ENCODE assay signal across 19 mouse cellular contexts in the genomic region with DNA sequence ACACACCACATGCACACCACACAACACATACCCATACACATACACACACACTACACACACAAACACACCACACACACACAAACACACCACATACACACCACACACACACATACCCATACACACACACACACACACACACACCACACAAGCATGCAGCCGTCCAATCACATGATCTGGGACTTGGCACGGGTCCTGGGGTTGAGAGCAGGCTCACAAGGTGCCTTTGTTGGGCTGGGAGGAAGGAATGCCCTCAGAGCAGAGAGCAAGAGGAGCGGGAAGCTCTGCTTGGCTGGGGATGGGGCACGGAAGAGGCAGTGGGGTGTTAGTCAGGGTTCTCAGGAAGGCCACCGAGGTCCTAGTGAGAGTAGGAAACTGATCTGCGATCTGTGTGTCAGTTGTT. TPM values are rescaled to one million over a fixed set of nuclear protein-coding genes. Genes with fewer than 3 reads are reported as not detected.
DNase-seq lines count a peak whose midpoint lies in the region; TF ChIP-seq lines count a peak whose summit lies in the region.
"Had no signal": no experiment of that assay in that cellular context is flagged by ENCODE, and none has a peak within 500 bp of the region (broad histone marks: within the 10 kb centered on the region; RNA-seq: fewer than 3 reads in every experiment).

No protein-coding gene starts in this region.

- TF ChIP-seq EP300 in MEL (IDR thresholded peaks at IDR 0.05; ENCODE audit: low read depth in 1 of 2, low read length in 2 of 2) = no peak

- no peak overlapping the region for H3K4me3 ChIP-seq in MEL (ENCODE audit: control insufficient read depth in 1 of 2, insufficient read depth in 1 of 2, low read depth in 2 of 2, low read length in 2 of 2)
- H3K4me3 ChIP-seq: gastrocnemius, adult 2 months; midbrain, embryonic 12.5 days had no signal

- no peak overlapping the region for H3K9ac ChIP-seq in MEL (ENCODE audit: control insufficient read depth, low read depth, low read length, poor library complexity, severe bottlenecking)
- H3K9ac ChIP-seq: midbrain, embryonic 12.5 days had no signal

- DNase-seq in heart, postnatal 4 days = peak; percentile 70
- no peak for DNase-seq in heart, adult 11 months
- DNase-seq in layer of hippocampus, adult 9-11 months = peak; percentile 78
- DNase-seq in layer of hippocampus, postnatal 25 days (ENCODE audit: extremely low spot score in 1 of 2, low spot score in 1 of 2) = no peak
- DNase-seq in MEL (ENCODE audit: low read depth, low spot score) (no peak), NIH3T3 (ENCODE audit: low read depth) (peak; percentile 77)
- DNase-seq in c-Kit-positive CD71-positive TER-119-positive erythroid progenitor cells, embryonic 14.5 days (ENCODE audit: low spot score) = no peak
- DNase-seq: adrenal gland, postnatal 25 days; gastrocnemius, adult 2 months; liver; lung, adult 18-20 months; right cerebral cortex, postnatal 14 days; thymus, adult 18-20 months had no signal

- H3K79me2 ChIP-seq in MEL (ENCODE audit: control insufficient read depth, insufficient read depth, low read length, poor library complexity) = no peaks in the 10 kb centered on the region

- no peak for TF ChIP-seq POLR2A in MEL (IDR thresholded peaks at IDR 0.05; ENCODE audit: control insufficient read depth in 1 of 2, insufficient read depth in 1 of 2, low read depth in 1 of 2, low read length in 2 of 2, poor library complexity in 1 of 2)

- H3K36me3 ChIP-seq in MEL (ENCODE audit: control insufficient read depth in 1 of 2, insufficient read depth in 2 of 2, low read length in 2 of 2) = peaks cover 0 to 4% of the 10 kb centered on the region in 2 experiments; a peak in 2 of 4 replicates
- H3K36me3 ChIP-seq: midbrain, embryonic 12.5 days had no signal

- no peaks in the 10 kb centered on the region for H3K9me3 ChIP-seq in MEL (replicated peaks; ENCODE audit: insufficient read depth, low read length)
- H3K9me3 ChIP-seq: midbrain, embryonic 12.5 days had no signal

- H3K27me3 ChIP-seq in MEL (ENCODE audit: control insufficient read depth in 1 of 2, insufficient read depth in 2 of 2, low read length in 2 of 2) = no peaks in the 10 kb centered on the region

- H3K4me1 ChIP-seq in MEL (ENCODE audit: control insufficient read depth in 1 of 2, insufficient read depth in 2 of 2, low read length in 2 of 2) = peaks cover 0 to 11% of the 10 kb centered on the region in 2 experiments; a peak in 2 of 4 replicates

- H3K27ac ChIP-seq in MEL (ENCODE audit: control insufficient read depth, low read depth, low read length) = no peak overlapping the region
- H3K27ac ChIP-seq: gastrocnemius, adult 2 months; macrophage; midbrain, embryonic 12.5 days had no signal

- no peak for TF ChIP-seq CTCF in MEL (IDR thresholded peaks at IDR 0.05 in 2 of 3, conservative IDR thresholded peaks at IDR 0.05 in 1 of 3; ENCODE audit: control insufficient read depth in 1 of 3, insufficient read depth in 1 of 3, low read depth in 2 of 3, low read length in 3 of 3, poor library complexity in 1 of 3, severe bottlenecking in 1 of 3)

- no peak for TF ChIP-seq RAD21 in MEL (IDR thresholded peaks at IDR 0.05; ENCODE audit: low read depth, low read length)

TF ChIP-seq in MEL, 35 proteins besides CTCF, POLR2A, EP300 and RAD21:
- no peak for TF ChIP-seq ZC3H11A (IDR thresholded peaks at IDR 0.05; ENCODE audit: low read depth, low read length)
- TF ChIP-seq USF1 (IDR thresholded peaks at IDR 0.05; ENCODE audit: low read depth, low read length) = peak; percentile 24; the same call in 1 of the 2 replicates

RNA-seq across cellular contexts. Expression of gene Gng7, which starts 3.9 kb away (rescaled TPM):
- total RNA-seq in heart, postnatal 4 days (2021) = under 1 TPM; 0.38 to 0.47 TPM
- total RNA-seq in layer of hippocampus, postnatal 25 days (2021) = 100 to 1,000 TPM; 180 to 184 TPM
- total RNA-seq in MEL (2012; rRNA removed) = 0.92 and 1.3 TPM in 2 replicates
- polyA plus RNA-seq in MEL (2012; ENCODE audit: insufficient read depth in 1 of 2, insufficient read length in 2 of 2, low read depth in 1 of 2, low replicate concordance in 2 of 2, missing spikeins in 1 of 2) = 1 to 10 TPM in 1 of 2 experiments, not detected in 1; 6.2 TPM
- polyA plus RNA-seq: activated CD4-positive, CD25-positive, alpha-beta regulatory T cell, adult 4 months; inflammation-experienced regulatory T-cells, adult 6 months had no signal

RNA-seq across cellular contexts. Expression of gene Diras1, which starts 14.6 kb away (rescaled TPM):
- total RNA-seq in heart, postnatal 4 days (2021) = not detected
- 100 to 1,000 TPM in 1 of 2 experiments, 10 to 100 TPM in 1; 98.7 to 103 TPM for total RNA-seq in layer of hippocampus, postnatal 25 days (2021)
- total RNA-seq in MEL (2012; rRNA removed) = not detected in 2 replicates
- polyA plus RNA-seq in MEL (2012; ENCODE audit: insufficient read depth in 1 of 2, insufficient read length in 2 of 2, low read depth in 1 of 2, low replicate concordance in 2 of 2, missing spikeins in 1 of 2) = under 1 TPM in 1 of 2 experiments, not detected in 1; 0.04 TPM
- total RNA-seq: hematopoietic stem cell, adult 5-6 weeks had no signal
- polyA plus RNA-seq: CD4-positive, CD25-positive, alpha-beta regulatory T cell, adult 4 months; inflammation-experienced regulatory T-cells, adult 6 months; macrophage had no signal

RNA-seq across cellular contexts. Expression of gene Slc39a3, which starts 26.4 kb away (rescaled TPM):
- 1 to 10 TPM; 7.6 to 7.8 TPM for total RNA-seq in heart, postnatal 4 days (2021)
- total RNA-seq in layer of hippocampus, postnatal 25 days (2021) = 10 to 100 TPM; 67.5 to 74.9 TPM
- 14.8 and 19.5 TPM in 2 replicates for total RNA-seq in MEL (2012; rRNA removed)
- 10 to 100 TPM in 1 of 2 experiments, not detected in 1; 15.6 TPM for polyA plus RNA-seq in MEL (2012; ENCODE audit: insufficient read depth in 1 of 2, insufficient read length in 2 of 2, low read depth in 1 of 2, low replicate concordance in 2 of 2, missing spikeins in 1 of 2)

RNA-seq across cellular contexts. Expression of gene Sgta, which starts 49.1 kb away (rescaled TPM):
- total RNA-seq in heart, postnatal 4 days (2021) = 100 to 1,000 TPM; 102 to 103 TPM
- 100 to 1,000 TPM; 171 to 178 TPM for total RNA-seq in layer of hippocampus, postnatal 25 days (2021)
- 100 and 101 TPM in 2 replicates for total RNA-seq in MEL (2012; rRNA removed)
- polyA plus RNA-seq in MEL (2012; ENCODE audit: insufficient read depth in 1 of 2, insufficient read length in 2 of 2, low read depth in 1 of 2, low replicate concordance in 2 of 2, missing spikeins in 1 of 2) = 1,000 to 10,000 TPM in 1 of 2 experiments, 100 to 1,000 TPM in 1; 152 to 1,019 TPM

RNA-seq across cellular contexts. Expression of gene Thop1, which starts 59.0 kb away (rescaled TPM):
- 10 to 100 TPM; 14.5 to 15.5 TPM for total RNA-seq in heart, postnatal 4 days (2021)
- 10 to 100 TPM; 51.3 to 54.6 TPM for total RNA-seq in layer of hippocampus, postnatal 25 days (2021)
- 121 and 126 TPM in 2 replicates for total RNA-seq in MEL (2012; rRNA removed)
- 100 to 1,000 TPM in 1 of 2 experiments, 10 to 100 TPM in 1; 75.7 to 113 TPM for polyA plus RNA-seq in MEL (2012; ENCODE audit: insufficient read depth in 1 of 2, insufficient read length in 2 of 2, low read depth in 1 of 2, low replicate concordance in 2 of 2, missing spikeins in 1 of 2)

Comparison
In these comparisons a context has a peak if more than half of its experiments do, and no peak if none do; other contexts are left out.
1. DNase-seq: peak in heart, postnatal 4 days (single experiment), layer of hippocampus, adult 9-11 months (single experiment) and NIH3T3 (single experiment); none in heart, adult 11 months (single experiment), layer of hippocampus, postnatal 25 days (0 of 2), MEL (single experiment) and c-Kit-positive CD71-positive TER-119-positive erythroid progenitor cells, embryonic 14.5 days (single experiment).
2. RNA of gene Gng7, which starts 3.9 kb away (total RNA-seq): 180 to 184 TPM in layer of hippocampus, postnatal 25 days; 0.92 to 1.3 TPM in MEL and 0.38 to 0.47 TPM in heart, postnatal 4 days; every median in the first group is over 10 times any median in the second.
3. RNA of gene Diras1, which starts 14.6 kb away (total RNA-seq): 98.7 to 103 TPM in layer of hippocampus, postnatal 25 days; not detected in MEL and not detected in heart, postnatal 4 days; every median in the first group is over 10 times any median in the second.